Mouse (Mus musculus) brain, embryonic 14.5 days (tissue): ENCODE measurements at regions not wholly inside any gene's neighbourhood (a gene's known extent, or its start where the extent isn't known, plus 50 kb on each side); places are given as distances from the start of the nearest gene placed in this dataset.

ENCODE experiments used
- CTCF ChIP-seq: fragments of 200-500 bp; IDR thresholded peaks from 2 replicates; pipeline ENCODE4 v1.5.1; 2012; ENCODE audit warnings: inconsistent platforms, mild to moderate bottlenecking, moderate library complexity, borderline replicate concordance; ENCODE audit not compliant: insufficient read depth, insufficient read length; ENCODE audit errors: extremely low read depth
- POLR2A ChIP-seq: fragments of 200-500 bp; IDR thresholded peaks from 2 replicates; pipeline ENCODE4 v1.6.1; 2012; ENCODE audit warnings: mild to moderate bottlenecking, inconsistent platforms, borderline replicate concordance; ENCODE audit not compliant: poor library complexity, insufficient read depth, insufficient read length, severe bottlenecking; ENCODE audit errors: extremely low read depth

GRCm38 (mm10) chr9:98700571-98700970 lies 99.1 kb upstream of the Mrps22 start:
- TF ChIP-seq POLR2A, result no peak
- TF ChIP-seq CTCF, result no peak
